Mouse (Mus musculus): ENCODE data around the gene Rapgef6.

The Rapgef6 gene

GRCm38 (mm10) chr11:54522529-54523430, at the start of gene Rapgef6:
Rapgef6 (plus strand) TSS chr11:54522847.
- DNase-seq (ENCODE audit: low read depth, low spot score), result peak; percentile 99

GRCm38 (mm10) chr11:54478414-54478813, 44.2 kb upstream of the Rapgef6 start:
- DNase-seq (ENCODE audit: low read depth, low spot score), result peak; percentile 27

- DNase-seq (ENCODE audit: low read depth, low spot score), result no peak
Observed at GRCm38 (mm10) chr11:54486041-54486440, 36.6 kb upstream of the Rapgef6 start.

- DNase-seq (ENCODE audit: low read depth, low spot score), result no peak
Observed at GRCm38 (mm10) chr11:54491946-54492558, 30.6 kb upstream of the Rapgef6 start.

- DNase-seq (ENCODE audit: low read depth, low spot score), result peak; percentile 61
Observed at GRCm38 (mm10) chr11:54492559-54492958, 30.1 kb upstream of the Rapgef6 start.

GRCm38 (mm10) chr11:54499838-54500237, 22.8 kb upstream of the Rapgef6 start:
- DNase-seq (ENCODE audit: low read depth, low spot score), result no peak

GRCm38 (mm10) chr11:54502546-54503245, 20.0 kb upstream of the Rapgef6 start:
- DNase-seq (ENCODE audit: low read depth, low spot score), result peak; percentile 64

GRCm38 (mm10) chr11:54513584-54513983, 9.1 kb upstream of the Rapgef6 start:
- DNase-seq (ENCODE audit: low read depth, low spot score), result no peak

- peak; percentile 22 for DNase-seq (ENCODE audit: low read depth, low spot score)
Observed at GRCm38 (mm10) chr11:54521927-54522528, 619 bp upstream of the Rapgef6 start.

GRCm38 (mm10) chr11:54523431-54524001, 869 bp downstream of the Rapgef6 start:
- DNase-seq (ENCODE audit: low read depth, low spot score), result no peak

- DNase-seq (ENCODE audit: low read depth, low spot score), result no peak
Observed at GRCm38 (mm10) chr11:54528002-54528401, 5.4 kb downstream of the Rapgef6 start.

- DNase-seq (ENCODE audit: low read depth, low spot score), result peak; percentile 21
Observed at GRCm38 (mm10) chr11:54530391-54530790, 7.7 kb downstream of the Rapgef6 start.

GRCm38 (mm10) chr11:54530916-54531315, 8.3 kb downstream of the Rapgef6 start:
- no peak for DNase-seq (ENCODE audit: low read depth, low spot score)

- DNase-seq (ENCODE audit: low read depth, low spot score), result no peak
Observed at GRCm38 (mm10) chr11:54533834-54534233, 11.2 kb downstream of the Rapgef6 start.

- peak; percentile 75 for DNase-seq (ENCODE audit: low read depth, low spot score)
Observed at GRCm38 (mm10) chr11:54534871-54535270, 12.2 kb downstream of the Rapgef6 start.

- DNase-seq (ENCODE audit: low read depth, low spot score), result no peak
Observed at GRCm38 (mm10) chr11:54539031-54539430, 16.4 kb downstream of the Rapgef6 start.

- DNase-seq (ENCODE audit: low read depth, low spot score), result no peak
Observed at GRCm38 (mm10) chr11:54539486-54539885, 16.8 kb downstream of the Rapgef6 start.

GRCm38 (mm10) chr11:54540328-54540727, 17.7 kb downstream of the Rapgef6 start:
- peak; percentile 38 for DNase-seq (ENCODE audit: low read depth, low spot score)

- no peak for DNase-seq (ENCODE audit: low read depth, low spot score)
Observed at GRCm38 (mm10) chr11:54542414-54542813, 19.8 kb downstream of the Rapgef6 start.

GRCm38 (mm10) chr11:54554970-54555369, 32.3 kb downstream of the Rapgef6 start:
- DNase-seq (ENCODE audit: low read depth, low spot score), result no peak

GRCm38 (mm10) chr11:54562761-54563160, 40.1 kb downstream of the Rapgef6 start:
- peak; percentile 82 for DNase-seq (ENCODE audit: low read depth, low spot score)

All from brain, adult 2 months (tissue).